Mouse (Mus musculus): Measurements from ENCODE around the gene Clasrp. TPM values are rescaled to one million over a fixed set of nuclear protein-coding genes. Genes with fewer than 3 reads are reported as not detected.

Clasrp gene
- polyA plus RNA-seq, 1 experiment from 2014 or later = 61.5 TPM

GRCm38 (mm10) chr7:19547344-19547969 is 56.8 kb downstream of the Clasrp start:
- Histone ChIP-seq H3K9me3 (replicated peaks) (no peaks in the 10 kb centered on the region), H3K4me2 (no peak overlapping the region), H3K4me3 (replicated peaks) (no peak overlapping the region), H3K9ac (replicated peaks) (no peak overlapping the region), H3K27me3 (replicated peaks) (no peaks in the 10 kb centered on the region), H3K4me1 (peaks cover 31% of the 10 kb centered on the region), H3K36me3 (0 out of 2 replicates have a peak, but pooled peaks cover 1% of the 10 kb centered on the region), H3K27ac (replicated peaks) (no peak overlapping the region)
- ATAC-seq (ENCODE audit: low FRiP score) = no peak
- WGBS = 68% methylated on average over 2 of the region's 2 CpGs

GRCm38 (mm10) chr7:19546007-19546406 is 58.3 kb downstream of the Clasrp start:
- H3K9me3 ChIP-seq (replicated peaks) = no peaks in the 10 kb centered on the region
- H3K4me2 ChIP-seq = no peak overlapping the region
- no peak overlapping the region for H3K4me3 ChIP-seq (replicated peaks)
- H3K27me3 ChIP-seq (replicated peaks) = no peaks in the 10 kb centered on the region
- H3K4me1 ChIP-seq = peaks cover 40% of the 10 kb centered on the region
- H3K9ac ChIP-seq (replicated peaks) = no peak overlapping the region
- ATAC-seq (ENCODE audit: low FRiP score) = no peak
- no peak overlapping the region for H3K27ac ChIP-seq (replicated peaks)
- H3K36me3 ChIP-seq = no peaks in the 10 kb centered on the region
- WGBS = 69% methylated on average over 3 of the region's 3 CpGs

- Histone ChIP-seq H3K4me3 (replicated peaks) (no peak overlapping the region), H3K4me2 (no peak overlapping the region), H3K27me3 (replicated peaks) (no peaks in the 10 kb centered on the region), H3K4me1 (peaks cover 39% of the 10 kb centered on the region), H3K9ac (replicated peaks) (no peak overlapping the region), H3K9me3 (replicated peaks) (no peaks in the 10 kb centered on the region), H3K36me3 (no peaks in the 10 kb centered on the region), H3K27ac (replicated peaks) (no peak overlapping the region)
- no peak for ATAC-seq (ENCODE audit: low FRiP score)
- whole genome bisulfite sequencing = 62% methylated on average over 6 of the region's 6 CpGs
These were observed 60.7 kb downstream of the Clasrp start for GRCm38 (mm10) chr7:19543584-19543983.

- H3K27me3 ChIP-seq (replicated peaks) = no peaks in the 10 kb centered on the region
- no peaks in the 10 kb centered on the region for H3K36me3 ChIP-seq
- no peak overlapping the region for H3K4me3 ChIP-seq (replicated peaks)
- H3K4me2 ChIP-seq = no peak overlapping the region
- peaks cover 35% of the 10 kb centered on the region for H3K4me1 ChIP-seq
- no peaks in the 10 kb centered on the region for H3K9me3 ChIP-seq (replicated peaks)
- peak; percentile 71 for ATAC-seq (ENCODE audit: low FRiP score)
- H3K9ac ChIP-seq (replicated peaks) = no peak overlapping the region
- H3K27ac ChIP-seq (replicated peaks) = peak overlapping the region; percentile 56
- 54% methylated on average over 8 of the region's 8 CpGs for WGBS
These were observed 62.1 kb downstream of the Clasrp start for GRCm38 (mm10) chr7:19542155-19542691.

GRCm38 (mm10) chr7:19541681-19542154 is 62.6 kb downstream of the Clasrp start:
- WGBS = 62% methylated on average over 7 of the region's 7 CpGs
- ATAC-seq (ENCODE audit: low FRiP score) = no peak
- no peak overlapping the region for H3K4me2 ChIP-seq
- peaks cover 34% of the 10 kb centered on the region for H3K4me1 ChIP-seq
- no peaks in the 10 kb centered on the region for H3K9me3 ChIP-seq (replicated peaks)
- no peaks in the 10 kb centered on the region for H3K36me3 ChIP-seq
- no peak overlapping the region for H3K4me3 ChIP-seq (replicated peaks)
- H3K27ac ChIP-seq (replicated peaks) = peak overlapping the region; percentile 56; the same call in 1 of the 2 replicates
- no peak overlapping the region for H3K9ac ChIP-seq (replicated peaks)
- H3K27me3 ChIP-seq (replicated peaks) = no peaks in the 10 kb centered on the region

GRCm38 (mm10) chr7:19540771-19541566 is 63.3 kb downstream of the Clasrp start:
- Histone ChIP-seq H3K9me3 (replicated peaks) (no peaks in the 10 kb centered on the region), H3K9ac (replicated peaks) (no peak overlapping the region), H3K27ac (replicated peaks) (no peak overlapping the region), H3K4me2 (no peak overlapping the region), H3K27me3 (replicated peaks) (no peaks in the 10 kb centered on the region), H3K4me1 (peaks cover 34% of the 10 kb centered on the region), H3K36me3 (no peaks in the 10 kb centered on the region), H3K4me3 (replicated peaks) (no peak overlapping the region)
- ATAC-seq (ENCODE audit: low FRiP score) = no peak
- WGBS = 94% methylated on average over 2 of the region's 2 CpGs

GRCm38 (mm10) chr7:19534676-19535075 is 69.6 kb downstream of the Clasrp start:
- no peak overlapping the region for H3K9ac ChIP-seq (replicated peaks)
- H3K4me1 ChIP-seq = peaks cover 10% of the 10 kb centered on the region; the same call in 1 of the 2 replicates
- peaks cover 50% of the 10 kb centered on the region for H3K36me3 ChIP-seq
- no peak for ATAC-seq (ENCODE audit: low FRiP score)
- H3K27ac ChIP-seq (replicated peaks) = no peak overlapping the region
- 93% methylated on average over 10 of the region's 10 CpGs for WGBS
- no peak overlapping the region for H3K4me3 ChIP-seq (replicated peaks)
- no peaks in the 10 kb centered on the region for H3K9me3 ChIP-seq (replicated peaks)
- H3K4me2 ChIP-seq = no peak overlapping the region
- H3K27me3 ChIP-seq (replicated peaks) = no peaks in the 10 kb centered on the region

- Histone ChIP-seq H3K4me2 (no peak overlapping the region), H3K4me3 (replicated peaks) (no peak overlapping the region), H3K27me3 (replicated peaks) (no peaks in the 10 kb centered on the region), H3K27ac (replicated peaks) (no peak overlapping the region), H3K4me1 (peaks cover 8% of the 10 kb centered on the region; the same call in 1 of the 2 replicates), H3K9me3 (replicated peaks) (no peaks in the 10 kb centered on the region), H3K36me3 (peaks cover 59% of the 10 kb centered on the region), H3K9ac (replicated peaks) (no peak overlapping the region)
- ATAC-seq (ENCODE audit: low FRiP score) = no peak
- WGBS = 80% methylated on average over 14 of the region's 14 CpGs
These were observed 72.0 kb downstream of the Clasrp start for GRCm38 (mm10) chr7:19532240-19532639.

GRCm38 (mm10) chr7:19531077-19531476 is 73.2 kb downstream of the Clasrp start:
- WGBS = 74% methylated on average over 10 of the region's 10 CpGs
- no peak for ATAC-seq (ENCODE audit: low FRiP score)
- H3K27me3 ChIP-seq (replicated peaks) = no peaks in the 10 kb centered on the region
- no peak overlapping the region for H3K4me2 ChIP-seq
- no peaks in the 10 kb centered on the region for H3K9me3 ChIP-seq (replicated peaks)
- no peak overlapping the region for H3K9ac ChIP-seq (replicated peaks)
- no peaks in the 10 kb centered on the region for H3K4me1 ChIP-seq
- H3K4me3 ChIP-seq (replicated peaks) = no peak overlapping the region
- H3K27ac ChIP-seq (replicated peaks) = no peak overlapping the region
- peaks cover 59% of the 10 kb centered on the region for H3K36me3 ChIP-seq

Other genes with a start within 250 kb of the Clasrp start
- 22.2 and 23.0 TPM in 2 replicates for gene Cd3eap, start 245.0 kb downstream of the Clasrp start, polyA plus RNA-seq (2015; fragmentation: Nextera tagmentation; extraction: Ambion mirVana)
- gene Ppp1r13l, start 244.7 kb downstream of the Clasrp start, polyA plus RNA-seq (2015; fragmentation: Nextera tagmentation; extraction: Ambion mirVana) = 1.9 and 2.1 TPM in 2 replicates
- gene Ercc2, start 222.5 kb downstream of the Clasrp start, polyA plus RNA-seq (2015; fragmentation: Nextera tagmentation; extraction: Ambion mirVana) = 21.6 and 22.2 TPM in 2 replicates
- 1.2 and 4.0 TPM in 2 replicates for gene Klc3, start 200.4 kb downstream of the Clasrp start, polyA plus RNA-seq (2015; fragmentation: Nextera tagmentation; extraction: Ambion mirVana)
- 16.6 and 38.6 TPM in 2 replicates for gene Ckm, start 199.7 kb downstream of the Clasrp start, polyA plus RNA-seq (2015; fragmentation: Nextera tagmentation; extraction: Ambion mirVana)
- 15.4 and 16.5 TPM in 2 replicates for gene Mark4, start 145.7 kb downstream of the Clasrp start, polyA plus RNA-seq (2015; fragmentation: Nextera tagmentation; extraction: Ambion mirVana)
- gene Exoc3l2, start 141.2 kb downstream of the Clasrp start, polyA plus RNA-seq (2015; fragmentation: Nextera tagmentation; extraction: Ambion mirVana) = 1.5 and 1.8 TPM in 2 replicates
- gene Bloc1s3, start 96.1 kb downstream of the Clasrp start, polyA plus RNA-seq (2015; fragmentation: Nextera tagmentation; extraction: Ambion mirVana) = 3.9 and 5.0 TPM in 2 replicates
- 39.2 and 58.6 TPM in 2 replicates for gene Trappc6a, start 96.1 kb downstream of the Clasrp start, polyA plus RNA-seq (2015; fragmentation: Nextera tagmentation; extraction: Ambion mirVana)
- gene Nkpd1, start 86.6 kb downstream of the Clasrp start, polyA plus RNA-seq (2015; fragmentation: Nextera tagmentation; extraction: Ambion mirVana) = 1.2 and 1.5 TPM in 2 replicates
- gene Ppp1r37, start 41.4 kb downstream of the Clasrp start, polyA plus RNA-seq (2015; fragmentation: Nextera tagmentation; extraction: Ambion mirVana) = 41.0 and 42.3 TPM in 2 replicates
- gene Zfp296, start 27.2 kb downstream of the Clasrp start, polyA plus RNA-seq (2015; fragmentation: Nextera tagmentation; extraction: Ambion mirVana) = 0.23 and 0.61 TPM in 2 replicates
- gene Gemin7, start 26.9 kb downstream of the Clasrp start, polyA plus RNA-seq (2015; fragmentation: Nextera tagmentation; extraction: Ambion mirVana) = 145 and 154 TPM in 2 replicates
- 9.6 and 12.8 TPM in 2 replicates for gene Relb, start 25.0 kb upstream of the Clasrp start, polyA plus RNA-seq (2015; fragmentation: Nextera tagmentation; extraction: Ambion mirVana)
- 128 and 140 TPM in 2 replicates for gene Clptm1, start 60.5 kb upstream of the Clasrp start, polyA plus RNA-seq (2015; fragmentation: Nextera tagmentation; extraction: Ambion mirVana)
- 1.8 TPM in 2 replicates for gene Apoc2, start 73.5 kb upstream of the Clasrp start, polyA plus RNA-seq (2015; fragmentation: Nextera tagmentation; extraction: Ambion mirVana)
- not detected in 2 replicates for gene Gm44805, start 76.9 kb upstream of the Clasrp start, polyA plus RNA-seq (2015; fragmentation: Nextera tagmentation; extraction: Ambion mirVana)
- 0.38 and 0.75 TPM in 2 replicates for gene Apoc4, start 77.0 kb upstream of the Clasrp start, polyA plus RNA-seq (2015; fragmentation: Nextera tagmentation; extraction: Ambion mirVana)
- 6.5 and 7.3 TPM in 2 replicates for gene Apoc1, start 88.2 kb upstream of the Clasrp start, polyA plus RNA-seq (2015; fragmentation: Nextera tagmentation; extraction: Ambion mirVana)
- 643 and 683 TPM in 2 replicates for gene Apoe, start 94.7 kb upstream of the Clasrp start, polyA plus RNA-seq (2015; fragmentation: Nextera tagmentation; extraction: Ambion mirVana)
- 155 and 171 TPM in 2 replicates for gene Tomm40, start 111.0 kb upstream of the Clasrp start, polyA plus RNA-seq (2015; fragmentation: Nextera tagmentation; extraction: Ambion mirVana)
- gene Nectin2, start 146.0 kb upstream of the Clasrp start, polyA plus RNA-seq (2015; fragmentation: Nextera tagmentation; extraction: Ambion mirVana) = 56.5 and 68.7 TPM in 2 replicates
- 26.3 and 37.0 TPM in 2 replicates for gene Bcam, start 166.5 kb upstream of the Clasrp start, polyA plus RNA-seq (2015; fragmentation: Nextera tagmentation; extraction: Ambion mirVana)
- 0.69 and 2.2 TPM in 2 replicates for gene Cblc, start 192.3 kb upstream of the Clasrp start, polyA plus RNA-seq (2015; fragmentation: Nextera tagmentation; extraction: Ambion mirVana)
- gene Bcl3, start 218.3 kb upstream of the Clasrp start, polyA plus RNA-seq (2015; fragmentation: Nextera tagmentation; extraction: Ambion mirVana) = 1.2 and 5.2 TPM in 2 replicates
- gene Gm19345, start 247.5 kb upstream of the Clasrp start, polyA plus RNA-seq (2015; fragmentation: Nextera tagmentation; extraction: Ambion mirVana) = 14.3 and 17.3 TPM in 2 replicates